Mouse (Mus musculus) embryonic facial prominence, embryonic 14.5 days (tissue): ENCODE data around the gene Lrmda. TPM values are rescaled to one million over a fixed set of nuclear protein-coding genes. Genes with fewer than 3 reads are reported as not detected.

Experiments
- ATAC-seq: fragments of 200-750 bp; cut with Nextera tagmentation; 2 replicates; pipeline ENCODE4 v1.8.0; 2017; ENCODE audit warnings: low read depth, moderate number of reproducible peaks, moderate TSS enrichment
- DNase-seq: peaks from one replicate; pipeline ENCODE4 v3.0.0-alpha.2; 2015; ENCODE audit warnings: low spot score
- H3K27ac ChIP-seq: fragments of 300-500 bp; sonication (generic); replicated peaks from 2 replicates; pipeline ENCODE4 v1.5.1; 2014; ENCODE audit warnings: low read depth, mild to moderate bottlenecking, low read length, moderate library complexity
- H3K27me3 ChIP-seq: fragments of 300-500 bp; sonication (generic); replicated peaks from 2 replicates; pipeline ENCODE4 v1.6.1; 2014; ENCODE audit warnings: low read length; ENCODE audit not compliant: control insufficient read depth, insufficient read depth
- H3K36me3 ChIP-seq: fragments of 300-500 bp; sonication (generic); 2 replicates; pipeline ENCODE4 v1.6.1; 2014; ENCODE audit warnings: low read length, mixed read lengths; ENCODE audit not compliant: control insufficient read depth, insufficient read depth
- H3K4me1 ChIP-seq: fragments of 300-500 bp; sonication (generic); 2 replicates; pipeline ENCODE4 v1.6.1; 2014; ENCODE audit warnings: antibody characterized with exemption, low read length; ENCODE audit not compliant: control insufficient read depth, insufficient read depth
- H3K4me2 ChIP-seq: fragments of 300-500 bp; sonication (generic); 2 replicates; pipeline ENCODE4 v1.6.1; 2014; ENCODE audit warnings: low read depth, mild to moderate bottlenecking, low read length, moderate library complexity, mixed read lengths
- H3K4me3 ChIP-seq: fragments of 300-500 bp; sonication (generic); 2 replicates; pipeline ENCODE4 v1.5.1; 2014; ENCODE audit warnings: low read depth, mild to moderate bottlenecking, low read length
- H3K9ac ChIP-seq: fragments of 300-500 bp; sonication (generic); 2 replicates; pipeline ENCODE4 v1.6.1; 2014; ENCODE audit warnings: low read depth, mild to moderate bottlenecking, low read length, moderate library complexity, mixed read lengths
- H3K9me3 ChIP-seq: fragments of 300-500 bp; sonication (generic); 2 replicates; pipeline ENCODE4 v1.6.1; 2016; ENCODE audit warnings: low read length; ENCODE audit not compliant: control insufficient read depth
- WGBS: fragments of 180-500 bp; shearing (Covaris S2); extraction: QIAGEN DNeasy Blood & Tissue Kit; methylation state at CpG from one replicate; pipeline ENCODE4 v1.1.7; 2014; 5-methylcytosine and 5-hydroxymethylcytosine counted together
- polyA plus RNA-seq: library from polyadenylated mRNA; unstranded; fragments of >200 nt; fragmentation: Nextera tagmentation; extraction: Ambion mirVana; gene quantifications from 2 replicates; pipeline ENCODE4 v1.2.1, GENCODE M21; 2014

Lrmda gene
- polyA plus RNA-seq, 1 experiment from 2014 or later = 0.24 TPM

DNA sequence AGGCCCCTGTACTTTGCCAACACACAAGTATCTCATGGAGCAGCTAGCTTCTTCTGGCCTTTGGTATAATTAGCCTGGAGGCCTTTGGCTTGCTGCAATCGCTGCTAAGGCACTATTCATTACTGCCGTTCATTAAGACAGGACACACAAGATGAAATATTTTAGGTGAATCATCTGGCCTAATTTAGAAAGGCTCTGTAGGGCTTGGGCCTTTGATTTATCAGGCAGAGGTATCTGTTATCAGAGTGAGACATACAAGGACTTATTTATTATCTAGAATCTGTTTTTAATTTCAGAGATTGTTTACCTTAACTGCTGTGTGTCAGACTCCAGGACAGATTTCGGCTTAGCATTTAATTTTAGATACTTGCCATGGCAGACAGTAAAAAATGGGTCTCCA is 511.2 kb downstream of the Lrmda start:
- Histone ChIP-seq H3K9me3 (no peaks in the 10 kb centered on the region), H3K27me3 (no peaks in the 10 kb centered on the region), H3K4me1 (no peaks in the 10 kb centered on the region), H3K9ac (no peak overlapping the region), H3K4me3 (no peak overlapping the region), H3K27ac (no peak overlapping the region), H3K4me2 (no peak overlapping the region), H3K36me3 (no peaks in the 10 kb centered on the region)
- 54% methylated on average over 3 of the region's 3 CpGs for WGBS
- no peak for ATAC-seq
- DNase-seq = no peak

GRCm38 (mm10) chr14:22533501-22533900 is 514.0 kb downstream of the Lrmda start:
- no peaks in the 10 kb centered on the region for H3K27me3 ChIP-seq
- ATAC-seq = no peak
- no peaks in the 10 kb centered on the region for H3K4me1 ChIP-seq
- 73% methylated on average over 3 of the region's 3 CpGs for WGBS
- no peaks in the 10 kb centered on the region for H3K9me3 ChIP-seq
- no peak overlapping the region for H3K4me2 ChIP-seq
- H3K9ac ChIP-seq = no peak overlapping the region
- no peak overlapping the region for H3K27ac ChIP-seq
- DNase-seq = no peak
- H3K4me3 ChIP-seq = no peak overlapping the region
- no peaks in the 10 kb centered on the region for H3K36me3 ChIP-seq

- Histone ChIP-seq H3K9me3 (no peaks in the 10 kb centered on the region), H3K9ac (no peak overlapping the region), H3K27ac (no peak overlapping the region), H3K4me3 (no peak overlapping the region), H3K36me3 (no peaks in the 10 kb centered on the region), H3K27me3 (no peaks in the 10 kb centered on the region), H3K4me1 (0 out of 2 replicates have a peak, but pooled peaks cover 5% of the 10 kb centered on the region), H3K4me2 (no peak overlapping the region)
- WGBS = 54% methylated on average over 8 of the region's 8 CpGs
- DNase-seq = no peak
- ATAC-seq = peak; percentile 64; the same call in 1 of the 2 replicates
Measured at GRCm38 (mm10) chr14:22545887-22546675, 526.6 kb downstream of the Lrmda start.

GRCm38 (mm10) chr14:22546676-22546984 is 527.1 kb downstream of the Lrmda start:
- DNase-seq (no peak), ATAC-seq (no peak)
- H3K27ac ChIP-seq = no peak overlapping the region
- no peaks in the 10 kb centered on the region for H3K36me3 ChIP-seq
- no peaks in the 10 kb centered on the region for H3K9me3 ChIP-seq
- no peak overlapping the region for H3K4me2 ChIP-seq
- no peak overlapping the region for H3K4me3 ChIP-seq
- 0 out of 2 replicates have a peak, but pooled peaks cover 5% of the 10 kb centered on the region for H3K4me1 ChIP-seq
- WGBS = 68% methylated on average over 4 of the region's 4 CpGs
- H3K9ac ChIP-seq = no peak overlapping the region
- no peaks in the 10 kb centered on the region for H3K27me3 ChIP-seq

GRCm38 (mm10) chr14:22548286-22548685 is 528.8 kb downstream of the Lrmda start:
- WGBS = 43% methylated on average over 2 of the region's 2 CpGs
- ATAC-seq = no peak
- H3K4me1 ChIP-seq = 0 out of 2 replicates have a peak, but pooled peaks cover 5% of the 10 kb centered on the region
- no peaks in the 10 kb centered on the region for H3K27me3 ChIP-seq
- H3K27ac ChIP-seq = no peak overlapping the region
- H3K4me2 ChIP-seq = no peak overlapping the region
- H3K36me3 ChIP-seq = no peaks in the 10 kb centered on the region
- H3K9me3 ChIP-seq = no peaks in the 10 kb centered on the region
- no peak overlapping the region for H3K9ac ChIP-seq
- H3K4me3 ChIP-seq = no peak overlapping the region
- DNase-seq = no peak

- Histone ChIP-seq H3K4me3 (no peak overlapping the region), H3K27me3 (no peaks in the 10 kb centered on the region), H3K27ac (no peak overlapping the region; the same call in 1 of the 2 replicates), H3K4me1 (0 out of 2 replicates have a peak, but pooled peaks cover 5% of the 10 kb centered on the region), H3K9ac (no peak overlapping the region), H3K36me3 (no peaks in the 10 kb centered on the region), H3K9me3 (no peaks in the 10 kb centered on the region), H3K4me2 (no peak overlapping the region)
- peak; percentile 70 for ATAC-seq
- peak; percentile 80 for DNase-seq
- 62% methylated on average over 2 of the region's 2 CpGs for WGBS
Measured at GRCm38 (mm10) chr14:22549166-22549565, 529.7 kb downstream of the Lrmda start.

DNA sequence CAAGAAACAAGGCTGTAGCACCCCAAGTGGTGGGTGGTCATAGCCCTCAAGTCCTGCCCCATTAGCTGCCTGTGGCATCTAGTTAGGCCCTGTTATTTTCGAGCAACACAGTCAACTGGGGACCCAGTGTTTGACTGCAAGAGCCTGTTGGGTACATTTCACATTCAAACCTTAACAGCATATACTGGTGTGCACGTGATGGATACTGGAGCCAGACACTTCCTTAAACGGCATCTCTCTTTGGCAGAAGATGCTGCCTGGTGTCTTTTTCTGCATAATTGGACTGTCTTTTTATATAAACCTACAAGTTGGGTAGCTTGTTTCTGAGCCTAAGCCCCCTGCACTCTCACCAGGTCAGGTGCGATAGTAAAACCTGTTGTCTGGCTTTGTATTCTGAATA is 532.8 kb downstream of the Lrmda start:
- Histone ChIP-seq H3K9ac (no peak overlapping the region), H3K36me3 (no peaks in the 10 kb centered on the region), H3K9me3 (no peaks in the 10 kb centered on the region), H3K27me3 (no peaks in the 10 kb centered on the region), H3K4me3 (no peak overlapping the region), H3K27ac (no peak overlapping the region), H3K4me2 (no peak overlapping the region), H3K4me1 (0 out of 2 replicates have a peak, but pooled peaks cover 3% of the 10 kb centered on the region)
- no peak for ATAC-seq
- WGBS = 75% methylated on average over 4 of the region's 4 CpGs
- DNase-seq = no peak

- no peaks in the 10 kb centered on the region for H3K36me3 ChIP-seq
- H3K4me3 ChIP-seq = no peak overlapping the region
- H3K27me3 ChIP-seq = no peaks in the 10 kb centered on the region
- DNase-seq (no peak), ATAC-seq (no peak)
- H3K4me1 ChIP-seq = 0 out of 2 replicates have a peak, but pooled peaks cover 3% of the 10 kb centered on the region
- 35% methylated on average over 3 of the region's 3 CpGs for WGBS
- no peaks in the 10 kb centered on the region for H3K9me3 ChIP-seq
- H3K27ac ChIP-seq = no peak overlapping the region
- no peak overlapping the region for H3K4me2 ChIP-seq
- no peak overlapping the region for H3K9ac ChIP-seq
Measured at GRCm38 (mm10) chr14:22552841-22553240, 533.3 kb downstream of the Lrmda start.

DNA sequence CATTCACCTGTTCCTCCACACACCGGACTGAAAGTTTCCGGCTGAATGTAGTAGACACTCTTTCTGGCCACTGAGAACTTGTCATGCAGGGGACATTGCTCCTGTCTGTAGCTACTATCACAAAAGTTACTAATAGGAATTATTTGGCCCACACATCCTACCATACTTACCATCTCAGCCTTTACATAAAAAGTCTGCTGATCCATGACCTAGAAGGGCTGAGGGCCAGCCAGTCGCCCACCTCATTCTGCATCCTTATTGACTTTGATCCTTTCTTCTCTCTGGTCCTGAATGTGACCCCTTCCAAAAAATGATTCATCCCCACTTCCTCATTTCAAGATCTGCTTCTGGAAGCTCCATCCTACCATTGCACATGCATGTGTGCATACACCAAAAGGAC is 534.2 kb downstream of the Lrmda start:
- 89% methylated on average over 3 of the region's 3 CpGs for WGBS
- no peak overlapping the region for H3K9ac ChIP-seq
- no peak overlapping the region for H3K4me3 ChIP-seq
- H3K9me3 ChIP-seq = no peaks in the 10 kb centered on the region
- ATAC-seq (no peak), DNase-seq (no peak)
- H3K4me1 ChIP-seq = 0 out of 2 replicates have a peak, but pooled peaks cover 3% of the 10 kb centered on the region
- no peaks in the 10 kb centered on the region for H3K27me3 ChIP-seq
- H3K36me3 ChIP-seq = no peaks in the 10 kb centered on the region
- no peak overlapping the region for H3K27ac ChIP-seq
- no peak overlapping the region for H3K4me2 ChIP-seq
